Mouse (Mus musculus) lung, embryonic 14.5 days (tissue): ENCODE results near the gene Ascc3. TPM values are rescaled to one million over a fixed set of nuclear protein-coding genes. Genes with fewer than 3 reads are reported as not detected.

ENCODE experiments used
- ATAC-seq: fragments of 200-750 bp; cut with Nextera tagmentation; 2 replicates; pipeline ENCODE4 v1.8.0; 2017; ENCODE audit warnings: mild to moderate bottlenecking, moderate TSS enrichment, moderate library complexity; ENCODE audit not compliant: insufficient read depth
- DNase-seq: peaks from one replicate; pipeline ENCODE4 v3.0.0-alpha.2; 2015
- H3K27ac ChIP-seq: fragments of 300-500 bp; sonication (generic); 2 replicates; pipeline ENCODE4 v1.5.1; 2014; ENCODE audit warnings: low read depth, mild to moderate bottlenecking, moderate library complexity
- H3K27me3 ChIP-seq: fragments of 300-500 bp; sonication (generic); 2 replicates; pipeline ENCODE4 v1.6.1; 2014; ENCODE audit warnings: low read length, control low read depth; ENCODE audit not compliant: insufficient read depth
- H3K36me3 ChIP-seq: fragments of 300-500 bp; sonication (generic); 2 replicates; pipeline ENCODE4 v1.6.1; 2014; ENCODE audit warnings: control low read depth; ENCODE audit not compliant: insufficient read depth
- H3K4me1 ChIP-seq: fragments of 300-500 bp; sonication (generic); 2 replicates; pipeline ENCODE4 v1.6.1; 2014; ENCODE audit warnings: antibody characterized with exemption, control low read depth; ENCODE audit not compliant: insufficient read depth
- H3K4me2 ChIP-seq: fragments of 300-500 bp; sonication (generic); 2 replicates; pipeline ENCODE4 v1.6.1; 2014; ENCODE audit warnings: mild to moderate bottlenecking
- H3K4me3 ChIP-seq: fragments of 300-500 bp; sonication (generic); 2 replicates; pipeline ENCODE4 v1.5.1; 2014; ENCODE audit warnings: low read depth, low read length
- H3K9ac ChIP-seq: fragments of 300-500 bp; sonication (generic); 2 replicates; pipeline ENCODE4 v1.6.1; 2014
- H3K9me3 ChIP-seq: fragments of 300-500 bp; sonication (generic); 2 replicates; pipeline ENCODE4 v1.6.1; 2016; ENCODE audit warnings: low read depth, low read length, control low read depth
- CTCF ChIP-seq: IDR thresholded peaks from 2 replicates; pipeline ENCODE4 v1.5.1; 2016; ENCODE audit warnings: antibody characterized with exemption, low read depth
- WGBS: fragments of 180-500 bp; shearing (Covaris S2); extraction: QIAGEN DNeasy Blood & Tissue Kit; methylation state at CpG from one replicate; pipeline ENCODE4 v1.1.7; 2014; 5-methylcytosine and 5-hydroxymethylcytosine counted together
- polyA plus RNA-seq: library from polyadenylated mRNA; unstranded; fragments of >200 nt; fragmentation: Nextera tagmentation; extraction: Ambion mirVana; gene quantifications from 2 replicates; pipeline ENCODE4 v1.2.1, GENCODE M21; 2014

The Ascc3 gene
- polyA plus RNA-seq, 1 experiment from 2014 or later, result 24.8 TPM

DNA sequence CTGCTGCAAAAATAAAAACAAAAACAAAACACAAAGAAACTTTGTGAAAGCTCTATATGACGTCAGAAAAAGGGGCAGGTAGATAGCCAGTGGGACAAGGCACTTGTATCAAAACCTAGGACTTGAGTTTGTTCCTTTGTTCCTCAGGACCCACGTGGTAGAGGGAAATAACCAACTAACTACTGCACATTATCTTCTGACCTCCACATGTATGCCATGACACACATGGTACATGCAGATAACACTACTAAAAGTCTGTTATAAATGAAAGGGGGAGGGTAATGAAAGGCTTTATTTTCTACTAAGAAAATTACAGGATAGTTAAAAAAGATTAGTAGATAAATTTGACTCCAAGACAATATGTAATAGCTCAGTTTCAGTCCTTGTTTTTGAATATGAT, 109.3 kb downstream of the Ascc3 start:
- Histone ChIP-seq H3K36me3 (0 out of 2 replicates have a peak, but pooled peaks cover 4% of the 10 kb centered on the region), H3K27ac (no peak overlapping the region), H3K27me3 (no peaks in the 10 kb centered on the region), H3K4me1 (no peaks in the 10 kb centered on the region), H3K4me2 (no peak overlapping the region), H3K9me3 (no peaks in the 10 kb centered on the region), H3K4me3 (no peak overlapping the region), H3K9ac (no peak overlapping the region)
- 57% methylated on average over 2 of the region's 2 CpGs for WGBS
- no peak for TF ChIP-seq CTCF
- ATAC-seq, result no peak
- no peak for DNase-seq

DNA sequence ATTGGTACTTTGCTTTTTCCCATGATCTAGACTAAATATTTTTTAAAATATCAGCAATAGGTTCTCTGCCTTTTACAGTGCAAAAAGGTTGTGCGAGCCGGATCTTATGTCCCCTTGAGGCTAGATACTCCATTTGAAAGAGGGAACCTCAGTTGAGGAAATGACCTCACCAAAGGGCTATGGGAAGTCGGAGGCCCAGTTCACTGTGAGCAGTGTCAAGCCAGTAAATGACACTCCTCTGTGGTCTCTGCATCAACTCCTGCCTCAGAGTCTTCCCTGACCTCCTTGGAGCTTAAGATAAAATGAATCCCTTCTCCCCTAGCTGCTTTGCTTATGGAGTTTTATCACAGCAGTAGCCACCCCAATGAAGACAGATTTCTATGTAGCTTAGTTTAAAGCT, 109.9 kb downstream of the Ascc3 start:
- no peaks in the 10 kb centered on the region for H3K9me3 ChIP-seq
- DNase-seq (peak; percentile 3), ATAC-seq (no peak)
- WGBS, result 67% methylated on average over 3 of the region's 3 CpGs
- no peak overlapping the region for H3K4me3 ChIP-seq
- H3K4me2 ChIP-seq, result no peak overlapping the region
- no peak for TF ChIP-seq CTCF
- H3K36me3 ChIP-seq, result 0 out of 2 replicates have a peak, but pooled peaks cover 4% of the 10 kb centered on the region
- H3K4me1 ChIP-seq, result no peaks in the 10 kb centered on the region
- H3K9ac ChIP-seq, result no peak overlapping the region
- H3K27ac ChIP-seq, result no peak overlapping the region
- no peaks in the 10 kb centered on the region for H3K27me3 ChIP-seq

DNA sequence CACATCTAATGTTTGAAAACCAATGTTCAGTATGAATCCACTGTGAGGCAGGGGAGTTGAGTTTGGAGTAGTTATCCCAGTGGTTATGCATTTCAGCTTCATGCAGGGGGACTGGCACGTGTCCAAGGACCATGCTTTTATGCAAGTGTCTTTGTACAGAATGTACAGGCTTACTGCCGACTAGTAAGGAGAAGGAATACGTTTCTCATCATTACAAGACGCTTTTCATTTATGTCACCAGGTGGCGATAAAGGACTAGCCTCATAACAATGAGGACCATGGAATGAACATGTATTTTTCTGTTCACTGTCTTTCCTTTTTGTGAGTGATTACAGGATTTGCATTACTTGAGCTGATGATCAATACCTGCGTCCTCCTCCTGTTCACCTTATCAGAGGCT, 111.7 kb downstream of the Ascc3 start:
- Histone ChIP-seq H3K36me3 (0 out of 2 replicates have a peak, but pooled peaks cover 4% of the 10 kb centered on the region), H3K4me2 (no peak overlapping the region), H3K9me3 (no peaks in the 10 kb centered on the region), H3K27ac (no peak overlapping the region), H3K27me3 (no peaks in the 10 kb centered on the region), H3K4me1 (no peaks in the 10 kb centered on the region), H3K9ac (no peak overlapping the region), H3K4me3 (no peak overlapping the region)
- WGBS, result 9% methylated on average over 6 of the region's 6 CpGs
- peak; percentile 74 for ATAC-seq
- TF ChIP-seq CTCF, result peak; percentile 84
- peak; percentile 90 for DNase-seq

DNA sequence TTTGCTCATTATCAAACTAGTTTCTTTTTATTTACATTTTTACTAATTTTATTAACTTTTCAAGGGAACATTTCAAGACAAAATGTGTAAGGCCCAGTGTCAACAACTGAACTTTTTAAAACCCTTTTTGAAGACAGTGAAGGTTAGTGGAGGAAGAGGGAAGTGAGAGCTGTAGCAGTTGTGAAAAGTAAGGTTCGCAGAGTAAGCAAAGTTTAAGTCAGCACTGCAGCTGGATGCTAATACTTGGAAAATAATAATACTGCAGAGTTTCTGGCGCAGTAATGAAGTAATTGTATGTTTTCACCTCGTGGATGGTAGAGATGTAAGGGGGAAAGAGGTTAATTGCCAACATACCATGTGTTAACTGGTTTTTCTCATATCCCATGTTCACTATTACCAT, 112.4 kb downstream of the Ascc3 start:
- 87% methylated on average over 3 of the region's 3 CpGs for WGBS
- Histone ChIP-seq H3K27me3 (no peaks in the 10 kb centered on the region), H3K4me3 (no peak overlapping the region), H3K4me2 (no peak overlapping the region), H3K4me1 (no peaks in the 10 kb centered on the region), H3K9ac (no peak overlapping the region), H3K27ac (no peak overlapping the region), H3K9me3 (no peaks in the 10 kb centered on the region), H3K36me3 (0 out of 2 replicates have a peak, but pooled peaks cover 4% of the 10 kb centered on the region)
- ATAC-seq (no peak), DNase-seq (no peak)
- TF ChIP-seq CTCF, result no peak

DNA sequence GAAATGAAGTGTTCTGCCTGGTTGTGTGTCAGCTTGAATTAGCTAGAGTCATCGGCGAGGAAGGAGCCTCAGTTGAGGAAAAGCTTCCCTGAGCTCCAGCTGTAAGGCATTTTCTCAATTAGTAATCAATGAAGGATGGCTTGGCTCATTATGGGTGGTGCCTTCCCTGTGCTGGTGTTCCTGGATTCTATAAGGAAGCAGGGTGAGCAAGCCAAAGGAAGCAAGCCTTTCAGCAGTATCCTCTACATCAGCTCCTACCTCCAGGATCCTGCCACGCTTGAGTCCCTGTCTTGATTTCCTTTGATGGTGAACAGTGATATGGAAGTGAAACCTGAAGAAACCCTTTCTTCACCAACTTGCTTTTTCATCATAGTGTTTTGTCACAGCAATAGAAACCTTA, 118.8 kb downstream of the Ascc3 start:
- ATAC-seq, result no peak
- Histone ChIP-seq H3K9ac (no peak overlapping the region), H3K36me3 (peaks cover 9% of the 10 kb centered on the region; the same call in 1 of the 2 replicates), H3K4me3 (no peak overlapping the region), H3K9me3 (no peaks in the 10 kb centered on the region), H3K4me1 (no peaks in the 10 kb centered on the region), H3K27ac (no peak overlapping the region), H3K4me2 (no peak overlapping the region), H3K27me3 (no peaks in the 10 kb centered on the region)
- WGBS, result 83% methylated on average over 3 of the region's 3 CpGs
- no peak for DNase-seq
- no peak for TF ChIP-seq CTCF

DNA sequence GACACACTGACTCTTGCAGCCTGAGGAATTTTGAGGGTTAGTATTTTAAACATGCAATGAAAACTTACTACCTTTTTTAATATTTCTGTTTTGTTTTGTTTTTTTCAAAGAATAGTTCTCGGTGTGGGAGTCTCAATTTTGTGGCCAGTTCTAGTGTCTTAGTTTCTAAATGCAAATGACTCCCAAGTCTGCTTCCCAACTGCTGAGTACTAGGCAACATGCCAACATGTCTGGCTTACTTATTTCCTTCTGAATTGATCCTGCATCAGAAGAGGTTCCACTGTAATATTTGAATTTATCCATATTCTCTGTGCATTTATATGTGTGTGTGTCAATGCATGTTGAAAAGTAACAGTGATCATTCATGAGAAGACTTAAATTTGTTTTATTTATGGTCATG, 119.3 kb downstream of the Ascc3 start:
- Histone ChIP-seq H3K9me3 (no peaks in the 10 kb centered on the region), H3K4me2 (no peak overlapping the region), H3K27ac (no peak overlapping the region), H3K4me1 (no peaks in the 10 kb centered on the region), H3K9ac (no peak overlapping the region), H3K36me3 (peaks cover 9% of the 10 kb centered on the region; the same call in 1 of the 2 replicates), H3K27me3 (no peaks in the 10 kb centered on the region), H3K4me3 (no peak overlapping the region)
- 88% methylated on average over 1 of the region's 1 CpGs for WGBS
- no peak for TF ChIP-seq CTCF
- DNase-seq (peak; percentile 8), ATAC-seq (no peak)

DNA sequence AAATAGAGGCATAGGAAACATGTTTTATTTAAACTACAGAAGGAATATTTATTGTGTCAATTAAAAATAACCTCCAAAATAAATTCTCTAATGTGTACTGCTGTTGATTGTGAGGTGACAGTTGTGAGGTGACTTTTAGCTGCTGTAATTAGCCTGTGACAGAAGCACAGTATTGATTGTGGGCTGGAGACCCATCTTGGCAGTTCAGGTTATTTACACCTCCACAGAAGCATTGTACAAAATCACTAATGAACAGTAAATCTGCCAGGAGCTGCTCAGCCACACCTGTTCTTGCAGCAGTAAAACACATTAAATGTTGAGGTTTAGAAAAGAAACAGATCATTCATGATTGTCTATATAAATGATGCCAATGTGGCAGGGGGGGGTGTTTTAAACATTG, 141.0 kb downstream of the Ascc3 start:
- no peak overlapping the region for H3K9ac ChIP-seq
- H3K9me3 ChIP-seq, result no peaks in the 10 kb centered on the region
- DNase-seq, result no peak
- no peak for ATAC-seq
- peaks cover 6% of the 10 kb centered on the region; the same call in 1 of the 2 replicates for H3K36me3 ChIP-seq
- TF ChIP-seq CTCF, result no peak
- no peaks in the 10 kb centered on the region for H3K4me1 ChIP-seq
- H3K27ac ChIP-seq, result no peak overlapping the region
- no peak overlapping the region for H3K4me2 ChIP-seq
- no peaks in the 10 kb centered on the region for H3K27me3 ChIP-seq
- H3K4me3 ChIP-seq, result no peak overlapping the region

DNA sequence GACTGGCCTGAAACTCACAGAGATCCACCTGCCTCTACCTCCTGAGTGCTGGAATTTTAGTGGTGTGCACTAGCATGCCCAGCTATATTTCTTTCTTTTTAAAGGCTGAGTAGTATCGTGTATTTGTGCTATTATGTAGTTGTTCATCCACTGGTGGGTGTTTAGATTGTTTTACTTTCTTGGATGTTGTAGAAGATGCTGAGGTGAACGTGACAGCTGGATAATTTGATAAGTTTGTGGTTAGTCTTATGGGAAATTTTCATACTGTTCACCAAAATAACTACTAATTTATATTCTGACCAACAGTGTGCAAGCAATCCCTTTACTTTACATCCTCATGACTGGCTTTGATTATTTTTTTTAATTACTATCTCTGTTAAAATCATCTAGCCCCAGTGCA, 169.6 kb downstream of the Ascc3 start:
- Histone ChIP-seq H3K4me2 (no peak overlapping the region), H3K4me1 (no peaks in the 10 kb centered on the region), H3K9me3 (no peaks in the 10 kb centered on the region), H3K9ac (no peak overlapping the region), H3K27me3 (no peaks in the 10 kb centered on the region), H3K36me3 (0 out of 2 replicates have a peak, but pooled peaks cover 2% of the 10 kb centered on the region), H3K4me3 (no peak overlapping the region), H3K27ac (no peak overlapping the region)
- ATAC-seq (no peak), DNase-seq (no peak)
- no peak for TF ChIP-seq CTCF
- 78% methylated on average over 2 of the region's 2 CpGs for WGBS
